Mouse (Mus musculus) gastrocnemius, adult 2 months (tissue): ENCODE results near the gene Rab14. TPM values are rescaled to one million over a fixed set of nuclear protein-coding genes. Genes with fewer than 3 reads are reported as not detected.

Experiments
- DNase-seq: peaks from one replicate; pipeline ENCODE4 v3.0.0; 2022
- H3K27ac ChIP-seq: fragments of 200-600 bp; 2 replicates; pipeline ENCODE4 v1.8.1; 2022; ENCODE audit warnings: mild to moderate bottlenecking
- H3K4me3 ChIP-seq: fragments of 200-600 bp; 2 replicates; pipeline ENCODE4 v1.8.1; 2022; ENCODE audit warnings: mild to moderate bottlenecking, moderate library complexity
- CTCF ChIP-seq: fragments of 200-600 bp; IDR thresholded peaks from 2 replicates; pipeline ENCODE4 v1.8.1; 2022; ENCODE audit warnings: antibody characterized with exemption, mild to moderate bottlenecking, moderate library complexity
- intact Hi-C: fragments of 180-260 bp; cut with DNase I; formaldehyde crosslinking; loops from one replicate; pipeline ENCODE4 v1.15.1; 2025
- total RNA-seq, 2 experiments: library from RNA; stranded (reverse); gene quantifications; 2 replicates each; pipeline ENCODE4 v1.2.3; 2021

Gene Rab14
- total RNA-seq, 2 experiments from 2014 or later = 87.9 to 91.5 TPM

DNA sequence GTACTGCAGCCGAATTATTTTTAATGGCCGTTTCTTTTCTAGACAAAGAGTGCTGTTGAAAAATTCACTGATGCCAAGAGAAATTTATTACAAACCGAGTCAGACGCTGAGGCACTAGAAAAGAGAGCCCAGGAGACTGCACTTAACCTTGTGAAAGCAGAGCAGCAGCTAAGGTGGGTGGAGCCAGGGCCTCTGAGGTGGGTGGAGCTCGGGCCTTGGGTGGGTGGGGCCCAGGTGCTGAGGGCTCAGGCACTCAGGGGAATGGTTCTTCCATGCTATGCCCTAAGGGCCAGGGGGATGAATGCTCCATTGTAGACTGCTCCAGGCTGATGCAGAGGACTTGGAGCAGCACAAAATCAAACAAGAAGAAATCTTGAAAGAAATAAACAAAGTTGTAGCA, 40.7 kb downstream of the Rab14 start:
- no peak for DNase-seq
- Histone ChIP-seq H3K4me3 (no peak overlapping the region), H3K27ac (no peak overlapping the region)
- intact Hi-C loops = no loop called here
- no peak for TF ChIP-seq CTCF

GRCm38 (mm10) chr2:35158358-35158757, 42.6 kb downstream of the Rab14 start:
- Histone ChIP-seq H3K4me3 (no peak overlapping the region), H3K27ac (no peak overlapping the region)
- intact Hi-C loops = no loop called here
- no peak for DNase-seq
- TF ChIP-seq CTCF = no peak

DNA sequence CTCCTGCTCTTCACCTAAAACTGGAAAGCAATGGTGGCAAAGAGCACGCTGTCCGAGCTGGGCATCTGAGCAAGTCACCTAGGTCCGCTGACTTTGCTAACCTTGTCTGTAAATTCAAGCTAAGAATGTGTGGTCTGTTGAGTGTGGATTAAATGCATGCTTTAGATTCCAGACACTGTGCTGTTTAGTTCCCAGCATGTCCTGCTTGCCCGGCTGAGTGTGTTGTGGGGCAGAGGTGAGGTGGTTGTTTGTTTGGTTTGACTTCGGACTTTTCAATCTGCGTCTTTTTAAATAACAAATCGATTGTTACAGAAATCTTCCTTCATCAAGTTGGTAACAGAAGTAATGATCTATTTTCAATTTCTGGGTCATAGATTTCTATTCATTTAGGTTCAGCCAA, 43.1 kb downstream of the Rab14 start:
- no peak for TF ChIP-seq CTCF
- Histone ChIP-seq H3K27ac (no peak overlapping the region), H3K4me3 (no peak overlapping the region)
- no peak for DNase-seq
- intact Hi-C loops = no loop called here

DNA sequence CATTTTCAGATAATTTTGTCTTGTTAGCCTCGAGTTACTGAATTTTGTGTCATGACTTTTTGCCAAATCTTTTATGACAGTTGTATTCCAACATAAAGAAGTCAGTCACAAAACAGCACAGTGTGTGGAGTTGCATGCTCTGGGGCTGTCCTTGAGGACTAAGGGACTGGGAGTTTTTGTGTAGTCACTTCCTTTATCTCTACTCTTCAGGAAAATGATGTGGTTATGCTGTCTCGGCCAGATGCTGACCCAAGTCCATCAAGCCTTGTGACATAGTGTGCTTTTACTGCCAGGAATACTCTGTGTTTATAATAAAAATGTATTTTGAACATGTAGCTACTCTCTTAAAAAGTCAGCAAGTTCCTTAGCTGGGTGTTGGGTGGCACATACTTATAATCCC, 43.9 kb downstream of the Rab14 start:
- no peak overlapping the region for H3K27ac ChIP-seq
- intact Hi-C loops = no loop called here
- no peak overlapping the region for H3K4me3 ChIP-seq
- TF ChIP-seq CTCF = no peak
- no peak for DNase-seq

GRCm38 (mm10) chr2:35153844-35154554, 46.9 kb downstream of the Rab14 start:
- no peak for DNase-seq
- no peak overlapping the region for H3K27ac ChIP-seq

DNA sequence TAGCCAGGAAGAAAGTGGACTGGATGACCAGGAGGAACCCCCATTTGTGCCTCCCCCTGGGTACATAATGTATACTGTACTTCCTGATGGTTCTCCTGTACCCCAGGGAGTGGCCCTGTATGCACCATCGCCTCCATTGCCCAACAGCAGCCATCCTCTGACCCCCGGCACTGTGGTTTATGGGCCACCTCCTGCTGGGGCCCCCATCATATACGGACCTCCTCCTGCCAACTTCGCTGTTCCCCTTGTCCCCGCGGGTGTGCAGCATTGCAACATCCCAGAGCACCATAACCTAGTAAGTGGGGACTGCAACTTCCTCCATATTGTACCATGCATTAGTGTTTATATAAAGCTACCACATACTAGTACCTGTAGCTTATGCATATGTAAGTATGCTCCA, 47.7 kb downstream of the Rab14 start:
- TF ChIP-seq CTCF = no peak
- intact Hi-C loops = no loop called here
- Histone ChIP-seq H3K27ac (no peak overlapping the region), H3K4me3 (no peak overlapping the region)
- no peak for DNase-seq

More at GRCm38 (mm10) chr2:35153844-35154554, 46.9 kb downstream of the Rab14 start:
- TF ChIP-seq CTCF = no peak
- intact Hi-C loops = no loop called here
- no peak overlapping the region for H3K4me3 ChIP-seq

DNA sequence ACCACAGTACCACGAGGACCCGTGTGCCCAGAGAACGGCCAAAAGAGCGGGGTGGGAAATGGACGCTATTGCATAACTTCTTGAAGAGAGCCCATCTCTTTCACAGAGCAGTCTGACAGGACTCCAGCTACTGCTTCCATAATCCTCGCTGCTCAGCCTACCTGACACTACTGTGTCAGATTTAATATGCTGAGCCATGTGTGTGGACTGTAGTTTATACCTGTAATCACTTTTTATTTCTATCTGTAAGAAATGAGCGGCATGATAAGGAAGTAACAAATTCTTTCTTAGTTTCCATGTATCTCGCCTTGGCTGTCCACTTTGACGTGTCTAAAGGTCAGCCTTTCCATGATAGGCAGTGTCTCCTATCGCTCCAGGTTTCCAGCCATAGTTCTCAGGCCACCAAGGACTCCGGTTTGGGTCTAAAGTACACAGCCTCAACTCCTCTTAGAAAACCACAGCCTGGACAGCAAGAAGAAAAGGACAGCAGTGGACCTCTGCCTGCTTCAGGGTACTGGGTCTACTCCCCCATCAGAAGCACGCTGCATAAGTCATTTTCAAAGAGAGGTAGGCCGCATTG, 49.5 kb downstream of the Rab14 start:
- Histone ChIP-seq H3K27ac (no peak overlapping the region), H3K4me3 (no peak overlapping the region)
- intact Hi-C loops = no loop called here
- TF ChIP-seq CTCF = no peak
- no peak for DNase-seq

DNA sequence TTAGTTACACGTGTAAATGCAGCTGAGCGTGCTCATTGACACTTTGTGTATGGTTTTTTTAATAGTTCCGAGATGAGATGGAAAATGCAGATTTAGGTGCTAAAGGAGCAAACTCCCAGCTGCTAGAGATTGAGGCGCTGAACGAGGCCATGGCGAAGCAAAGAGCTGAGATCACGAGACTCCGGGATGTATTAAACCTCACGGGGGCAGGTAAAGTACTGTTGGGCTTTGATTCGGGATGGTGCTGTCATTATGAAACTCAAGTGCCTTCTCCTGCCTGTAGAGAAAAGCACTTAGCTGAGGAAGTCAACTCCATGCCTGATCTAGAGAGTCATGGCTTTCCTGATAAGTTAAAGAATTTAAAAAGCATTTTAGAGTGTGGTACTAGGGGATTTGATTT, 52.1 kb downstream of the Rab14 start:
- no peak overlapping the region for H3K4me3 ChIP-seq
- no peak overlapping the region for H3K27ac ChIP-seq
- intact Hi-C loops = no loop called here
- no peak for DNase-seq
- TF ChIP-seq CTCF = no peak

GRCm38 (mm10) chr2:35141673-35142072, 59.2 kb downstream of the Rab14 start:
- no peak for TF ChIP-seq CTCF
- DNase-seq = no peak
- Histone ChIP-seq H3K4me3 (no peak overlapping the region), H3K27ac (no peak overlapping the region)
- intact Hi-C loops = no loop called here

DNA sequence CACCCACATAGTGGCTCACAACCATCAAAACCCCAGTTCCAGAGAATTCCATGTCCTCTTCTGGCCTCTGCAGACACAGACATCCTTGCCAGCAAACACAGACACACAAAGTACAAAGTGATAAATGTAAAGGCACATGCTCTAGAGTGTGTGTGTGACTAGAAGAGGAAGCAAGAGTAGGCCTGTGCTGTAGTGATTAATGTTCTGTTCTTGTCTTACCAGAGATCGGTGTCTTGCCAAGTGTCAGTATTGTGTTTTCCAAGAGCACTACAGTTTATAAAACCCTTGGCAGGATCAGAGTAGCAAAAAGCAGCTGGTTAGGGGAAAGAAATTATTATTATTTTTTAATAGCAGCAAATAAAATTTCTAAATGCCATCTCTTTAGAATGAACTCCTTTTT, 62.3 kb downstream of the Rab14 start:
- intact Hi-C loops = no loop called here
- no peak overlapping the region for H3K4me3 ChIP-seq
- no peak overlapping the region for H3K27ac ChIP-seq
- no peak for TF ChIP-seq CTCF
- DNase-seq = no peak

GRCm38 (mm10) chr2:35133891-35134290, 67.0 kb downstream of the Rab14 start:
- intact Hi-C loops = no loop called here
- DNase-seq = no peak
- no peak overlapping the region for H3K27ac ChIP-seq
- no peak for TF ChIP-seq CTCF
- H3K4me3 ChIP-seq = no peak overlapping the region

DNA sequence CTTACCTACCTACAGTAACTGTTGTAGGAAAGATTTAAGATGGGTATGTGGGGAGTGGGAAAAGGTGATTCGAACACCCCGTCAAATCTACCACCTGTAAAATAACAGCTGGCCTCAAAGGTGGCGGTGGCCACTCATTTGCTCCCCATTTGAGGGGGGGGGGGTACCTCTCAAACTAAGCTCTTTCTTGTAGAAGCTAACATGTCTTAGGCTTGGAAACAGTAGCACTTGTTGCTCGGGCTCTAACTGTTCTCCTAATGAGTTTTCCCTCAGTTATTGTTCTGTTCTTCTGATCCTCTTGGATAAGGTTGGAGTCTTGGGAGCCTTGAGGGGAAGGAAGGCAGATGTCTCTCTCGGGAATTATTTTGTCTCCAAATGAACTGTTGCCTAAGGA, 68.3 kb downstream of the Rab14 start:
- H3K4me3 ChIP-seq = peak overlapping the region; percentile 72

DNA sequence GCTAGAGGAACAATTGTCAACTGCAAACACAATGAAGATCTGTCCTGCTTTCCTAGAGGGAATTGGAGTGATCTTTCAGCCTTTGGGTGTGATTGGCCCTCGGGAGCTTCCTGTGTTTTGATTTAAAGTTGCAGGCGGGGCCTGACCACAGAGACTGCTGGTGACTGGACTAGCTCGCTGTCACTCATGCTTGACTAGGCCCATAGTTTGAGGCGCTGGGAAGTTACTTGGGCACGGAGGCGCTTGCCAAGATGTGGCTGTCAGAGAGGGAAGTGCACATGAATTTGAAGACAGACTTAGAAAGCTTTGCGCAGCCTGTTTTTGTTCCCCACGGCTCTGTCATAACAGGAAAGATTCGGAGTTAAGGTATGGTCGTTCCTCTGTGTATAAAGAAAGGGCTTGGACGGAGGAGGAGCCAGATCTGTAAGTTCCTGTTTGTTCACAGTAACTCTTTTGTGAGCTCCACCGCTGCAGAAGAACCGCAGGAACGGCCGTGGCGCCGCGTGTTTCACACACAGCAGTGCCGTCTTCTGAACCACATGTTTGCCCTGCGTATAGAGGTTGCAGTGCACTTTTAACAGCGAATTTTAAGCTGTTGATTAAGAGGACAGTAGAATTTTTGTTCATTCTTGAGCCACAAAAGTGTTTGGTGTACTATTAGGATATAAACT, 68.8 kb downstream of the Rab14 start:
- intact Hi-C loops = no loop called here
- peak overlapping the region; percentile 85 for H3K27ac ChIP-seq
- peak; percentile 95 for DNase-seq
- peak; percentile 11; the same call in 1 of the 2 replicates for TF ChIP-seq CTCF
- peak overlapping the region; percentile 72 for H3K4me3 ChIP-seq

More for the DNA sequence above, 68.3 kb downstream of the Rab14 start:
- intact Hi-C loops = no loop called here
- DNase-seq = no peak
- TF ChIP-seq CTCF = no peak
- H3K27ac ChIP-seq = peak overlapping the region; percentile 85
